Mouse (Mus musculus) hindbrain, embryonic 13.5 days (tissue): ENCODE measurements around the gene Zic1. TPM values are rescaled to one million over a fixed set of nuclear protein-coding genes. Genes with fewer than 3 reads are reported as not detected.

Experiments used
- ATAC-seq: fragments of 200-750 bp; cut with Nextera tagmentation; 2 replicates; pipeline ENCODE4 v1.8.0; 2017; ENCODE audit warnings: moderate TSS enrichment; ENCODE audit not compliant: low FRiP score
- H3K27ac ChIP-seq: fragments of 300-500 bp; sonication (generic); 2 replicates; pipeline ENCODE4 v1.5.1; 2015; ENCODE audit warnings: inconsistent platforms, mild to moderate bottlenecking, moderate library complexity
- H3K27me3 ChIP-seq: fragments of 300-500 bp; sonication (generic); 2 replicates; pipeline ENCODE4 v1.6.1; 2015; ENCODE audit warnings: mild to moderate bottlenecking, inconsistent platforms
- H3K36me3 ChIP-seq: fragments of 300-500 bp; sonication (generic); 2 replicates; pipeline ENCODE4 v1.6.1; 2015; ENCODE audit warnings: mild to moderate bottlenecking, inconsistent platforms
- H3K4me1 ChIP-seq: fragments of 300-500 bp; sonication (generic); replicated peaks from 2 replicates; pipeline ENCODE4 v1.6.1; 2015; ENCODE audit warnings: inconsistent platforms
- H3K4me2 ChIP-seq: fragments of 300-500 bp; sonication (generic); 2 replicates; pipeline ENCODE4 v1.6.1; 2015; ENCODE audit warnings: inconsistent platforms, mild to moderate bottlenecking, moderate library complexity
- H3K4me3 ChIP-seq: fragments of 300-500 bp; sonication (generic); 2 replicates; pipeline ENCODE4 v1.5.1; 2015; ENCODE audit warnings: mild to moderate bottlenecking, inconsistent platforms
- H3K9ac ChIP-seq: fragments of 300-500 bp; sonication (generic); 2 replicates; pipeline ENCODE4 v1.6.1; 2015; ENCODE audit warnings: mild to moderate bottlenecking, inconsistent platforms
- H3K9me3 ChIP-seq: fragments of 300-500 bp; sonication (generic); 2 replicates; pipeline ENCODE4 v1.6.1; 2016; ENCODE audit warnings: inconsistent platforms
- WGBS: fragments of 180-500 bp; shearing (Covaris S2); methylation state at CpG from one replicate; pipeline ENCODE4 v1.1.7; 2015; 5-methylcytosine and 5-hydroxymethylcytosine counted together
- polyA plus RNA-seq: library from polyadenylated mRNA; unstranded; fragments of >200 nt; fragmentation: Nextera tagmentation; extraction: Ambion mirVana; gene quantifications from 2 replicates; pipeline ENCODE4 v1.2.1, GENCODE M21; 2015

The Zic1 gene
- polyA plus RNA-seq, 1 experiment from 2014 or later = 21.3 TPM

- peak overlapping the region; percentile 97 for H3K27ac ChIP-seq
- H3K9me3 ChIP-seq = no peaks in the 10 kb centered on the region
- H3K9ac ChIP-seq = peak overlapping the region; percentile 96
- H3K4me1 ChIP-seq = peaks cover 6% of the 10 kb centered on the region; the same call in 1 of the 2 replicates
- WGBS = under 1% methylated on average over 76 of the region's 77 CpGs
- peak overlapping the region; percentile 71 for H3K4me3 ChIP-seq
- H3K27me3 ChIP-seq = peaks cover 65% of the 10 kb centered on the region
- H3K4me2 ChIP-seq = peak overlapping the region; percentile 51
- no peaks in the 10 kb centered on the region for H3K36me3 ChIP-seq
- peak; percentile 12 for ATAC-seq
Observed at GRCm38 (mm10) chr9:91364127-91364970, 1.3 kb downstream of the Zic1 start.

DNA sequence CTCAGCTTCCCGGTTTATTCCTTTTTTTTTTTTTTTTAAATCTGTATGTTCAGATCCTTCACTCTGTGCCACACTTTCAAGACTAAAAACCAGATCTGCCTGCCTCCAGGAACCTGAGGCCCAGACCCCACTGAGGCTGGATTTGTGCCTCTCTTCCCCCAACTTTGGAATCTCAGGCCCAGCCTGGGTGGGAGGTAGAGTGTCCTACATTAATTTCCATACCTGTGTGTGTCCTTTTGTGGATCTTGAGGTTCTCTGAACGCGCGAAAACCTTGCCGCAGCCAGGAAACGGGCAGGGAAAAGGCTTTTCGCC, 1.8 kb downstream of the Zic1 start:
- Histone ChIP-seq H3K4me3 (peak overlapping the region; percentile 71), H3K9me3 (no peaks in the 10 kb centered on the region), H3K4me2 (peak overlapping the region; percentile 51), H3K4me1 (peaks cover 6% of the 10 kb centered on the region; the same call in 1 of the 2 replicates), H3K36me3 (no peaks in the 10 kb centered on the region), H3K27ac (peak overlapping the region; percentile 97), H3K27me3 (peaks cover 65% of the 10 kb centered on the region), H3K9ac (peak overlapping the region; percentile 96)
- 0% methylated on average over 7 of the region's 7 CpGs for WGBS
- ATAC-seq = no peak

GRCm38 (mm10) chr9:91363011-91363730, 2.4 kb downstream of the Zic1 start:
- peak overlapping the region; percentile 97 for H3K27ac ChIP-seq
- no peaks in the 10 kb centered on the region for H3K36me3 ChIP-seq
- no peak for ATAC-seq
- no peaks in the 10 kb centered on the region for H3K9me3 ChIP-seq
- peak overlapping the region; percentile 71 for H3K4me3 ChIP-seq
- H3K9ac ChIP-seq = peak overlapping the region; percentile 96
- peak overlapping the region; percentile 51 for H3K4me2 ChIP-seq
- peaks cover 60% of the 10 kb centered on the region for H3K27me3 ChIP-seq
- peaks cover 6% of the 10 kb centered on the region; the same call in 1 of the 2 replicates for H3K4me1 ChIP-seq
- WGBS = 1% methylated on average over 14 of the region's 14 CpGs

DNA sequence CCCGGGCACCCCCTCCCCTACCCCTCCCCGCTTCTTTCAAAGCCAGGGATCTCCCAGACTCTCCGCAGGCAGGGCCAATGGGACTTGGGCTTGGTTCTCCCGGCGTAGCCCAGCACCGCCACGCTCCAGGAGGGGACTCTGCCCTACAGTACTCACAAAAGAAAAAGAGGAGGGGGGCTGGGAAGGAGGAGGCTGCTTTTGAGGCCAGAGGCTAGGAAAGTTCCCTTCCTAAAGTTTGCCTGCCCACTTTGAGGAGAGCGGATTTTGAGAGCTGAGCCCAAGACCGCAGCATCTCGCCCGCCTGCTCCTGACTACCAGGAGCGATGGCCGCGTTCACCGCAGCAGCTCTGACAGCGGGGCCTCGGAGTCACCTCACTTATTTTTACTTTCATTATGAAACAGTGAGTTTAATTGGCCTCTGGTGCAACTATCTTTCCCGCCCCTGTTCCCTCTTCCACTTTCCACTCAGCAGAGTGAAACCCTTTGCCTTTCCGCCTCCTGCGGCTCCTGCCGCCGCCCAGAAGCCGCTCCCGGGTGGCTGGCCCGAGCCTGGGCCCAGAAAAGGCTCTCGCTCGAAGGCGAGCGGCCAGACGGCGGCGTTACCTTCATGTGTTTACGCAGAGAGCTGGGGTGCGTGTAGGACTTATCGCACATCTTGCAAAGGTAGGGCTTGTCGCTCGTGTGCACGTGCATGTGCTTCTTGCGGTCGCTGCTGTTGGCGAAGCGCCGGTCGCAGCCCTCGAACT, 3.6 kb downstream of the Zic1 start, which contains the start of gene Zic4:
TSS of gene Zic4 (plus strand) at position 558 of the 746 bp plus-strand sequence.
- peak within 1 kb of the TSS; percentile 96 for H3K9ac ChIP-seq
- no peaks in the 10 kb centered on the region for H3K36me3 ChIP-seq
- H3K9me3 ChIP-seq = no peaks in the 10 kb centered on the region
- ATAC-seq = peak; percentile 33; the same call in 1 of the 2 replicates
- H3K4me2 ChIP-seq = peak within 1 kb of the TSS; percentile 51
- 0% methylated on average over 45 of the region's 45 CpGs for WGBS
- peaks cover 8% of the 10 kb centered on the region; the same call in 1 of the 2 replicates for H3K4me1 ChIP-seq
- H3K27me3 ChIP-seq = peaks cover 64% of the 10 kb centered on the region
- H3K4me3 ChIP-seq = peak within 1 kb of the TSS; percentile 71
- peak within 1 kb of the TSS; percentile 97 for H3K27ac ChIP-seq

DNA sequence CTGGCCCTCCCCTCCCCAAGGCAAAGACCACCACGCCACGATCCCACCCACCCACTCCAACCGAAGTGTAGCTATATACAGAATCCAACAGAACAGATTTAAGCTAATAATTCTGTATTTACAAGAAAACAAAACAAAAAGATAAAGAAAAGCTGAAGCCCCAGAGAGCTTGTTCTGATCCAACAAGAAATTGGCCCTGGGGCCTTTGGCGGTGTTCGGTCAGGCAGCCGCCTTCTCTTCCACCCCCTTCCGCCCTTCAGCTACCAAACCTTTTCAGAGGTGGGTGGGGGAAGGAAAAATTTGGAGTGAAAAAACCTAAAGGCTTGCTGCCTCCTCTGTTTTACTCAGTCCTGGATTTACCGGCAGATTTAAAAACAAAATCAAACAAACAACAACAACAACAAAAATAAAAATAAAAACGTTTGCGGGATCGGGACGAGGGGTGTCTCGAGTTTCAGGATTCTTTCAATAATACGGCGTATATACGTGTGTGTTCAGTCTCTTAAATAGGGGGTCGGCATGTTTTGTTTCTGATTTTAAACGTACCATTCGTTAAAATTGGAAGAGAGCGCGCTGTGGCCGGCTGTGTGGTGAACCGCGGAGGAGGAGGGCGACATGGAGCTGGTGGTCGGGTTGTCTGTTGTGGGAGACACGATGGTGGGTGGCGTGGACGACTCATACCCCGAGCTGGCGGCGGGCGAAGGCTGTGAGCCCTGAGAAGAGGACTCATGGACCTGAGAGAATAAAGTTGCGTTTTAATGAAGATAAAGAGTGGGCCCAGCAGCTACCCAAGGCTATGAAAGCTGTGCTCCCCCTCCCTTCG, 4.4 kb downstream of the Zic1 start:
- H3K27ac ChIP-seq = peak overlapping the region; percentile 97
- peak overlapping the region; percentile 51 for H3K4me2 ChIP-seq
- H3K4me3 ChIP-seq = peak overlapping the region; percentile 71
- ATAC-seq = peak; percentile 1; the same call in 1 of the 2 replicates
- H3K27me3 ChIP-seq = peaks cover 64% of the 10 kb centered on the region
- H3K36me3 ChIP-seq = no peaks in the 10 kb centered on the region
- H3K9me3 ChIP-seq = no peaks in the 10 kb centered on the region
- peak overlapping the region; percentile 96 for H3K9ac ChIP-seq
- under 1% methylated on average over 35 of the region's 35 CpGs for WGBS
- H3K4me1 ChIP-seq = peaks cover 8% of the 10 kb centered on the region; the same call in 1 of the 2 replicates

DNA sequence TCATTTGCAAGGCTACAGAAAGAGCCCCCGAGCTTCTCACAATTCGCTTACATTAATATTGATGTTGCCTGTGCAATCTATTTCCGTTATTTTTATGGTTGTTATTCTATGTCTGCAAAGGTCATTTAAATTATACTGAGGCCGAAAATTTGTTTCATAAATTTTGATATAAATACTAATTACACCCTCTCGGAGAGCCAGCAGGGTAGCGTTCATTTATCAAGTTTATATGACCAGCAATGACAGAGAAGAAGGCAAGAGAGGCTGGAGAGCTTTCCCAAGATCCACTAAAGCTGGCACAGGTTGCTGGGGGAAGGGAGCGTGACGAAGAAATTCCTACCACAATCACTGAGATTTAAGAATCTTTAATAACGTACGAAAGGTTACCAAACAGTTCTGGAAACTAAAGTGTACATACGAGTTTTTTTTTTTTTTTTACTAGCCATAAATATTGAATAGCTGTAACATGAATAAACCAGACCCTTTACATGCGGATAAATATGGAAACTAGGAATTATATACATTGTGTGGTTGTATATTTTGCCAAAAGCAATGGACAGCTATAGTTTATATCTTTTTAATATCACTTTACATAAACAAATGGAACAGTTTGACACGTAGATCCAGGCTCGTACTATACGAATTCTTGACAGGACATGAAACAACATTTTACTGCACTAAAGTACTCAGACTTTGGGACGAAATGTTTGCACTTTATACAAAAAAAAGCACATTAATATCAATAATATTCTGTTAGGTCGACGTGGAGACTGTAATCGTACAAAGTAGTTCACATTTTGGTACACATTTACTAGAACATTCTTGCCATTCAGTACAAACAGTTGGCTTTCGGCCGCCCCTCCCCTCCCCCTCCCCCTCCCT, 5.2 kb downstream of the Zic1 start:
- Histone ChIP-seq H3K4me2 (peak overlapping the region; percentile 51), H3K4me1 (peaks cover 14% of the 10 kb centered on the region; the same call in 1 of the 2 replicates), H3K9me3 (no peaks in the 10 kb centered on the region), H3K27me3 (peaks cover 64% of the 10 kb centered on the region), H3K36me3 (no peaks in the 10 kb centered on the region), H3K9ac (peak overlapping the region; percentile 96), H3K4me3 (peak overlapping the region; percentile 71), H3K27ac (peak overlapping the region; percentile 97)
- no peak for ATAC-seq
- WGBS = 2% methylated on average over 21 of the region's 21 CpGs

DNA sequence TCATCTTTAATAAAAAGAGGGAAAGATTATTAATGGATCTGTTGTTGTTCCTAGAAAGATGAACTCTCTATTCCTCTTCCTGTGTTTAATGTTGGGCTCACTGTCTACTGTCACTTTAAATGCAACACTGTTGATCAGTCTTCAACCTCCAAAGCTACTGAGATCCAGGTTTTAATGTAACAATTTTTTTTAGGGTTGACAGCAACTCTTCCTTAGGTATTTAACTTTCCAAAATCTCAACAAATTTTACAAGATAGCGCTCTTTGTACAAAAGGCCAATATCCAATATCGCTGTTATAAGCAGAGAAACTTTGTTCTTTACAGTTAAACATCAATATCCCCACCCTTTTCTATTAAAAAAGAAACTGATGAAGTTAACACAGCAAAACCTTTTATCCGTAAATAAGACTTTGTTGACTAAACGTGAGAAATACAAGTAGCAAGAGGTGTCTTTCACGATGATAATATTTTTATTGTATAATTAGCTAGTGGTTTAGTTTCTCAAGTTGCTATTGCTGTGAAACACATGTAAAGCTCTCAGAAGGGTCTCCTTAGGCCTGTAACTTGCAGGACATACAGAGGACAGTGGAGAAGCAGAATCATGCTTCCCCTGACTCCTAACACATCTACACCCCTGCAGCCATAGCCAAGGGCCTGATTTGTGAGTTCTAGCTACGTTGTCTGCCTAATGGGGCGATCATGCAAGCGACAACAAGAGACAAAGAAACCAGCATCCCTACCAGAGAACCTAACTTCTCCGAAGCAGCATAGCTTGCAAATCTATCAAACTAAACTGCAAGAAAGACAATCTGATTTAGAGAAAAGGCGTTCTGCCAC, 6.5 kb downstream of the Zic1 start:
- 9% methylated on average over 10 of the region's 10 CpGs for WGBS
- H3K27ac ChIP-seq = peak overlapping the region; percentile 82
- H3K27me3 ChIP-seq = peaks cover 70% of the 10 kb centered on the region
- peaks cover 20% of the 10 kb centered on the region; the same call in 1 of the 2 replicates for H3K4me1 ChIP-seq
- peak overlapping the region; percentile 54 for H3K4me2 ChIP-seq
- H3K9me3 ChIP-seq = no peaks in the 10 kb centered on the region
- no peaks in the 10 kb centered on the region for H3K36me3 ChIP-seq
- peak overlapping the region; percentile 39 for H3K4me3 ChIP-seq
- no peak for ATAC-seq
- H3K9ac ChIP-seq = peak overlapping the region; percentile 78

DNA sequence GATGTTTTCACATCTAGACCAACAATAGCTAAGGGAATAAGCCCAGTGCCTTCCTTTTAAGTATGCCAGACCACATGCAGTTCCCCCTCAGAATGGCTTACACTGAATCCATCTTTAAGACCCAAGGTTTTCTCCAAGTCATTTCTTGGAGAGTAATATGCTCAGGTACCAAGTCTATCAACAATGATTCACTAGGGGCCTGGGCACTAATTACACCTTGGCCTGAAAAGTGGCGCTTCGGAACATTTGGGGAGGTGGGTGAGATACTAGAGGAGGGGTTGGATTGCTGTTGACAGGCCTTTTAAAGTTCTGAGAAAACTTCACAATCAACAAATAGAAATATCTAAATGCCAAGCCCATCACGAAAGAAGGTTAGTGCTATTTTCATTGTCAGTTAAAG, 8.3 kb downstream of the Zic1 start:
- no peaks in the 10 kb centered on the region for H3K9me3 ChIP-seq
- H3K4me3 ChIP-seq = no peak overlapping the region
- peaks cover 71% of the 10 kb centered on the region for H3K27me3 ChIP-seq
- H3K9ac ChIP-seq = peak overlapping the region; percentile 59; the same call in 1 of the 2 replicates
- peak overlapping the region; percentile 53 for H3K4me2 ChIP-seq
- H3K36me3 ChIP-seq = no peaks in the 10 kb centered on the region
- peak overlapping the region; percentile 72 for H3K27ac ChIP-seq
- H3K4me1 ChIP-seq = peaks cover 32% of the 10 kb centered on the region
- no peak for ATAC-seq
- 11% methylated on average over 3 of the region's 3 CpGs for WGBS

DNA sequence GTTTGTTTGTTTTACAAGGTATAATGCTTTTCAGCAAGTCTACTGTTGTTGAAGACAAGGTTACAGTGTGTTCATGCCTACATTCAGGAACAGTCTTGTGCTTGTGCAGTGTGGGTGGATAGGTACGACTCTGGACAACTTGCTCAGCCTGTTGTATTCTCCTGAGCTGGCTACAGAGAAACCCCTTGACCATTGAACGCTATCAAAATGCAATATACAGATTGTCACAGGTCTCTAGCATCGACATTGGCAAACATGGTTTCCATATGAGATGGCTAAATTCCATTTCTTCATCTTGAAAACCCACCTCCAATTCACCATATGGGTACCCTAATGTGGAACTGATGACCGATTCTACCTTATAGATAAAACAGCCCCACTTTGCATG, 9.3 kb downstream of the Zic1 start:
- Histone ChIP-seq H3K4me3 (peak overlapping the region; percentile 33; the same call in 1 of the 2 replicates), H3K9me3 (no peaks in the 10 kb centered on the region), H3K27ac (peak overlapping the region; percentile 80), H3K36me3 (no peaks in the 10 kb centered on the region), H3K9ac (no peak overlapping the region), H3K27me3 (peaks cover 70% of the 10 kb centered on the region), H3K4me1 (peaks cover 32% of the 10 kb centered on the region), H3K4me2 (peak overlapping the region; percentile 53)
- WGBS = 7% methylated on average over 4 of the region's 4 CpGs
- no peak for ATAC-seq
